Mouse (Mus musculus) MEL (cell line): Measurements from ENCODE around the gene Tbc1d2. TPM values are rescaled to one million over a fixed set of nuclear protein-coding genes. Genes with fewer than 3 reads are reported as not detected.

ENCODE experiments used
- DNase-seq: peaks from one replicate; pipeline ENCODE4 v3.0.0; 2011; ENCODE audit warnings: low read depth, low spot score
- H3K27ac ChIP-seq: 2 replicates; pipeline ENCODE4 v1.5.1; 2012; ENCODE audit warnings: low read depth, mild to moderate bottlenecking, control low read depth, low read length, moderate library complexity; ENCODE audit not compliant: control insufficient read depth
- H3K27me3 ChIP-seq, 2 experiments: fragments of 150-350 bp in 1 of 2; sonication (generic) in 1 of 2; 2 replicates each; pipeline ENCODE4 v1.6.1; 2012; ENCODE audit warnings: low read length in 2 of 2, mild to moderate bottlenecking in 2 of 2, improper control_type of control experiment in 1 of 2, moderate library complexity in 1 of 2; ENCODE audit not compliant: insufficient read depth in 2 of 2, control insufficient read depth in 1 of 2
- H3K36me3 ChIP-seq, 2 experiments: 2 replicates each; pipeline ENCODE4 v1.6.1; 2012 to 2014; ENCODE audit warnings: low read length in 2 of 2, improper control_type of control experiment in 1 of 2, inconsistent platforms in 1 of 2, mild to moderate bottlenecking in 1 of 2; ENCODE audit not compliant: insufficient read depth in 2 of 2, control insufficient read depth in 1 of 2
- H3K4me1 ChIP-seq, 2 experiments: fragments of 150-350 bp in 1 of 2; sonication (generic) in 1 of 2; 2 replicates each; pipeline ENCODE4 v1.6.1; 2012; ENCODE audit warnings: low read length in 2 of 2, improper control_type of control experiment in 1 of 2, mild to moderate bottlenecking in 1 of 2; ENCODE audit not compliant: insufficient read depth in 2 of 2, control insufficient read depth in 1 of 2
- H3K4me3 ChIP-seq, 2 experiments: fragments of 150-350 bp in 1 of 2; sonication (generic) in 1 of 2; 2 replicates each; pipeline ENCODE4 v1.5.1; 2012; ENCODE audit warnings: low read depth in 2 of 2, low read length in 2 of 2, mild to moderate bottlenecking in 2 of 2, moderate library complexity in 2 of 2, control low read depth in 1 of 2, improper control_type of control experiment in 1 of 2; ENCODE audit not compliant: control insufficient read depth in 1 of 2, insufficient read depth in 1 of 2
- H3K79me2 ChIP-seq: 2 replicates; pipeline ENCODE4 v1.6.1; 2012; ENCODE audit warnings: mild to moderate bottlenecking, low read length, moderate library complexity; ENCODE audit not compliant: control insufficient read depth, poor library complexity, insufficient read depth
- H3K9ac ChIP-seq: 2 replicates; pipeline ENCODE4 v1.6.1; 2012; ENCODE audit warnings: low read depth, mild to moderate bottlenecking, control low read depth, low read length, moderate library complexity; ENCODE audit not compliant: control insufficient read depth, poor library complexity, severe bottlenecking
- H3K9me3 ChIP-seq: fragments of 150-350 bp; sonication (generic); replicated peaks from 2 replicates; pipeline ENCODE4 v1.6.1; 2012; ENCODE audit warnings: mild to moderate bottlenecking, low read length, improper control_type of control experiment, moderate library complexity; ENCODE audit not compliant: insufficient read depth
- CHD1 ChIP-seq: IDR thresholded peaks from 2 replicates; pipeline ENCODE4 v1.6.1; 2012; ENCODE audit warnings: low read depth, mild to moderate bottlenecking, inconsistent platforms, low read length, improper control_type of control experiment
- CHD2 ChIP-seq: IDR thresholded peaks from 2 replicates; pipeline ENCODE4 v1.6.1; 2011; ENCODE audit warnings: low read length, improper control_type of control experiment
- E2F4 ChIP-seq: IDR thresholded peaks from 2 replicates; pipeline ENCODE4 v1.6.1; 2011; ENCODE audit warnings: low read depth, low read length, improper control_type of control experiment, borderline replicate concordance
- ELF1 ChIP-seq: IDR thresholded peaks from 2 replicates; pipeline ENCODE4 v1.6.1; 2014; ENCODE audit warnings: low read depth, mild to moderate bottlenecking, inconsistent platforms, low read length, improper control_type of control experiment, moderate library complexity
- EP300 ChIP-seq, 2 experiments: IDR thresholded peaks; 2 replicates each; pipeline ENCODE4 v1.6.1; 2011; ENCODE audit warnings: improper control_type of control experiment in 2 of 2, low read length in 2 of 2, low read depth in 1 of 2, mild to moderate bottlenecking in 1 of 2
- ETS1 ChIP-seq: IDR thresholded peaks from 2 replicates; pipeline ENCODE4 v1.6.1; 2012; ENCODE audit warnings: low read depth, mild to moderate bottlenecking, inconsistent platforms, low read length, improper control_type of control experiment, moderate library complexity
- GABPA ChIP-seq: IDR thresholded peaks from 2 replicates; pipeline ENCODE4 v1.6.1; 2012; ENCODE audit warnings: low read depth, mild to moderate bottlenecking, inconsistent platforms, low read length, improper control_type of control experiment, moderate library complexity
- GATA1 ChIP-seq: IDR thresholded peaks from 2 replicates; pipeline ENCODE4 v1.6.1; 2011; ENCODE audit warnings: low read depth, low read length, improper control_type of control experiment
- HCFC1 ChIP-seq: IDR thresholded peaks from 2 replicates; pipeline ENCODE4 v1.6.1; 2012; ENCODE audit warnings: low read depth, mild to moderate bottlenecking, inconsistent platforms, low read length, improper control_type of control experiment, moderate library complexity
- JUND ChIP-seq: IDR thresholded peaks from 2 replicates; pipeline ENCODE4 v1.6.1; 2011; ENCODE audit warnings: low read depth, mild to moderate bottlenecking, improper control_type of control experiment, low read length
- MAZ ChIP-seq: IDR thresholded peaks from 2 replicates; pipeline ENCODE4 v1.6.1; 2012; ENCODE audit warnings: low read depth, mild to moderate bottlenecking, inconsistent platforms, low read length, improper control_type of control experiment
- MEF2A ChIP-seq: IDR thresholded peaks from 2 replicates; pipeline ENCODE4 v1.6.1; 2014; ENCODE audit warnings: low read depth, mild to moderate bottlenecking, inconsistent platforms, low read length, improper control_type of control experiment; ENCODE audit not compliant: poor library complexity, insufficient replicate concordance, severe bottlenecking; ENCODE audit errors: extremely low read depth
- MXI1 ChIP-seq: IDR thresholded peaks from 2 replicates; pipeline ENCODE4 v1.6.1; 2011; ENCODE audit warnings: mild to moderate bottlenecking, low read depth, low read length, improper control_type of control experiment
- MYB ChIP-seq: IDR thresholded peaks from 2 replicates; pipeline ENCODE4 v1.6.1; 2011; ENCODE audit warnings: mild to moderate bottlenecking, low read depth, low read length, improper control_type of control experiment
- MYC ChIP-seq: IDR thresholded peaks from 2 replicates; pipeline ENCODE4 v1.6.1; 2011; ENCODE audit warnings: low read depth, mild to moderate bottlenecking, low read length, improper control_type of control experiment, moderate library complexity
- POLR2A ChIP-seq, 2 experiments: IDR thresholded peaks; 2 replicates each; pipeline ENCODE4 v1.6.1; 2011 to 2012; ENCODE audit warnings: low read length in 2 of 2, mild to moderate bottlenecking in 2 of 2, control low read depth in 1 of 2, improper control_type of control experiment in 1 of 2, low read depth in 1 of 2, moderate library complexity in 1 of 2; ENCODE audit not compliant: control insufficient read depth in 1 of 2, insufficient read depth in 1 of 2, poor library complexity in 1 of 2
- POLR2AphosphoS2 ChIP-seq: IDR thresholded peaks from 2 replicates; pipeline ENCODE4 v1.6.1; 2011; ENCODE audit warnings: low read length, improper control_type of control experiment
- POLR2AphosphoS5 ChIP-seq: IDR thresholded peaks from 2 replicates; pipeline ENCODE4 v1.6.1; 2012; ENCODE audit warnings: low read depth, borderline replicate concordance, mild to moderate bottlenecking, inconsistent platforms, low read length, moderate library complexity, mixed read lengths
- SIN3A ChIP-seq: IDR thresholded peaks from 2 replicates; pipeline ENCODE4 v1.6.1; 2012; ENCODE audit warnings: low read length, improper control_type of control experiment, inconsistent platforms
- TAL1 ChIP-seq: IDR thresholded peaks from 2 replicates; pipeline ENCODE4 v1.6.1; 2012; ENCODE audit warnings: mild to moderate bottlenecking, inconsistent platforms, low read length, moderate library complexity, mixed read lengths
- TBP ChIP-seq: IDR thresholded peaks from 2 replicates; pipeline ENCODE4 v1.8.0; 2011; ENCODE audit warnings: low read depth, low read length, improper control_type of control experiment
- TCF12 ChIP-seq: IDR thresholded peaks from 2 replicates; pipeline ENCODE4 v1.6.1; 2014; ENCODE audit warnings: low read depth, mild to moderate bottlenecking, inconsistent platforms, low read length, improper control_type of control experiment, moderate library complexity
- UBTF ChIP-seq: IDR thresholded peaks from 2 replicates; pipeline ENCODE4 v1.6.1; 2012; ENCODE audit warnings: low read depth, mild to moderate bottlenecking, inconsistent platforms, low read length, improper control_type of control experiment, moderate library complexity, borderline replicate concordance; ENCODE audit not compliant: insufficient read depth
- USF1 ChIP-seq: IDR thresholded peaks from 2 replicates; pipeline ENCODE4 v1.6.1; 2014; ENCODE audit warnings: low read depth, mild to moderate bottlenecking, inconsistent platforms, low read length, improper control_type of control experiment, moderate library complexity
- ZC3H11A ChIP-seq: IDR thresholded peaks from 2 replicates; pipeline ENCODE4 v1.6.1; 2012; ENCODE audit warnings: low read depth, mild to moderate bottlenecking, inconsistent platforms, low read length, improper control_type of control experiment
- ZMIZ1 ChIP-seq: IDR thresholded peaks from 2 replicates; pipeline ENCODE4 v1.6.1; 2012; ENCODE audit warnings: low read depth, mild to moderate bottlenecking, inconsistent platforms, low read length, improper control_type of control experiment, moderate library complexity
- ZNF384 ChIP-seq: IDR thresholded peaks from 2 replicates; pipeline ENCODE4 v1.6.1; 2012; ENCODE audit warnings: low read depth, mild to moderate bottlenecking, inconsistent platforms, low read length, improper control_type of control experiment
- polyA plus RNA-seq, 2 experiments: library from polyadenylated mRNA; stranded (reverse) in 1 of 2; unstranded in 1 of 2; fragments of >175 nt in 1 of 2; fragments of >200 nt in 1 of 2; gene quantifications; 2 replicates each; pipeline versions ENCODE4 v1.2.1 to v1.2.4; 2012; ENCODE audit warnings: low replicate concordance in 2 of 2, low read depth in 1 of 2; ENCODE audit not compliant: insufficient read length in 2 of 2, insufficient read depth in 1 of 2, missing spikeins in 1 of 2
- total RNA-seq: library from RNA; depleted of rRNA; stranded (reverse); fragments of 300-350 nt; gene quantifications from 2 replicates; pipeline ENCODE4 v1.2.3, GENCODE M21; 2012

Tbc1d2 gene
- total and polyA plus RNA-seq, 3 experiments: 0.19 to 0.36 TPM; not detected in 1

DNA sequence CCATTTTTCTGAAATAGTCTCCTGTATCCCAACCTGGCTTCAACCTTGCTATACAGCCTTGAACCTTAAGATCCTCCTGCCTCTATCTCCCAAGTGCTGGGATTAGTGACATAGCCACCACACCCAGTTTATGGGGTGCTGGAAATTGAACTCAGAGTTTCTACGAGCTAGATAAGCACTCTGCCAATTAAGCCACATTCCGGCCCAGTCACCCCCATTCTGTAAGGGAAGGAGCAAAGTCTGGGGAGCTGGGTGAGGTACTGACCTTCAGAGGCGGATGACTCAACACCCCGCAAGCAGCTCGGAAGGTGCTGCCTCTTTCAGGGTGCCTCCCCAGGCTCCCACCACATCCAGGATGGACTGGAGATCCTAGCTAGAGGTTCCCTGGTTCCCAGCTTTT lies 55.9 kb downstream of the Tbc1d2 start (continued):
- no peak for TF ChIP-seq MAZ

GRCm38 (mm10) chr4:46593472-46593871 lies 56.5 kb downstream of the Tbc1d2 start:
- TF ChIP-seq MEF2A (no peak), HCFC1 (no peak), GATA1 (no peak), ZC3H11A (no peak), POLR2AphosphoS2 (no peak), UBTF (no peak), CHD1 (no peak), POLR2A (IDR thresholded peaks at IDR 0.05; ENCODE audit: control insufficient read depth in 1 of 2, insufficient read depth in 1 of 2, low read depth in 1 of 2, low read length in 2 of 2, poor library complexity in 1 of 2) (no peak), ETS1 (no peak), MYB (no peak), TAL1 (no peak), MAZ (no peak), E2F4 (no peak), USF1 (no peak)
- no peaks in the 10 kb centered on the region for H3K9me3 ChIP-seq
- peaks cover 0 to 42% of the 10 kb centered on the region in 2 experiments; a peak in 2 of 4 replicates for H3K36me3 ChIP-seq
- no peak overlapping the region for H3K9ac ChIP-seq
- no peak overlapping the region for H3K4me3 ChIP-seq
- no peak overlapping the region; the same call in 1 of the 2 replicates for H3K27ac ChIP-seq
- no peaks in the 10 kb centered on the region for H3K79me2 ChIP-seq
- DNase-seq: no peak
- H3K27me3 ChIP-seq: no peaks in the 10 kb centered on the region
- peaks cover 13 to 48% of the 10 kb centered on the region in 2 experiments for H3K4me1 ChIP-seq

GRCm38 (mm10) chr4:46591833-46592520 lies 58.0 kb downstream of the Tbc1d2 start:
- H3K27me3 ChIP-seq: no peaks in the 10 kb centered on the region
- no peak overlapping the region for H3K9ac ChIP-seq
- peaks cover 13 to 48% of the 10 kb centered on the region in 2 experiments for H3K4me1 ChIP-seq
- no peaks in the 10 kb centered on the region for H3K9me3 ChIP-seq
- peaks cover 0 to 42% of the 10 kb centered on the region in 2 experiments; a peak in 2 of 4 replicates for H3K36me3 ChIP-seq
- DNase-seq: peak; percentile 76
- TF ChIP-seq ZMIZ1 (no peak), TCF12 (no peak), ETS1 (peak; percentile 69), ELF1 (no peak), GABPA (no peak), MYC (0 out of 2 replicates have a peak, but pooled peaks have one; percentile 38), HCFC1 (no peak), USF1 (no peak), POLR2AphosphoS5 (no peak), CHD2 (no peak), TAL1 (peak; percentile 68), EP300 (IDR thresholded peaks at IDR 0.05; ENCODE audit: low read depth in 1 of 2, low read length in 2 of 2) (no peak), ZC3H11A (no peak), JUND (peak; percentile 30; the same call in 1 of the 2 replicates), TBP (no peak), MXI1 (0 out of 2 replicates have a peak, but pooled peaks have one; percentile 26), ZNF384 (peak; percentile 87), SIN3A (no peak), MEF2A (no peak), GATA1 (no peak), MYB (no peak), POLR2AphosphoS2 (no peak)
- H3K27ac ChIP-seq: no peak overlapping the region
- no peaks in the 10 kb centered on the region for H3K79me2 ChIP-seq
- H3K4me3 ChIP-seq: no peak overlapping the region
